Mouse (Mus musculus) induced T-regulatory cell, adult 2 months (primary cell): Measurements from ENCODE around the gene Ubr1.
"Not testable (repeated sequence)": the region's sequence is repeated elsewhere in the genome, so short reads cannot be mapped to it uniquely, and the experiment has no call there.

ENCODE experiments used
- DNase-seq: peaks from one replicate; pipeline ENCODE4 v3.0.0-alpha.2; 2012; ENCODE audit warnings: low read depth

Gene Ubr1

DNA sequence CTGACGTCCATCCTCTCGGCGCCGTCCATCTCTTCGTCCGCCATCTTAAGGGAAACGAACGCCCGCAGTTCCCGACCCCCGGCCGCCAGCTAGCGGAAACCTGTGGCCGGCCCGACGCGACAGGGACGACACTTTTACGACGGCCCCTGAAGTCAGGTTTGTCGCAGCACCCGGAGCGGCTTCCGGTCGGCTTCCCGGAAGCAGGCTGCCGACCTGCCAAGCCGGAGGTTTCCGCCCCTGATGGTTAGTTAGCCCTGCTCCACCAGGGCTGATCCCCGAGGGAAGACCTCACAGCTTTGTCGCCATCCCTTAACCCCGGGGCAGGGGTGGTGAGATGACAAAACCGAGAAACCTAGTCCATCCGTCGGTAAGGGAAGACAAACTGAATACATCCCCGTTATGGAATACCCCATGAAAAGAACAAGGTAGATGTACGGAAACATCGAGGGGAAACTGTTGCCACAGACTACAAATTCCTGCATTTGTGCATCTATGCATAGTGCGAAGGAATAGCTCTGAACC lies at the start of gene Ubr1:
Gene Ubr1, minus strand, starts transcription at position 157 of the 522 bp plus-strand sequence.
- peak; percentile 94 for DNase-seq

DNA sequence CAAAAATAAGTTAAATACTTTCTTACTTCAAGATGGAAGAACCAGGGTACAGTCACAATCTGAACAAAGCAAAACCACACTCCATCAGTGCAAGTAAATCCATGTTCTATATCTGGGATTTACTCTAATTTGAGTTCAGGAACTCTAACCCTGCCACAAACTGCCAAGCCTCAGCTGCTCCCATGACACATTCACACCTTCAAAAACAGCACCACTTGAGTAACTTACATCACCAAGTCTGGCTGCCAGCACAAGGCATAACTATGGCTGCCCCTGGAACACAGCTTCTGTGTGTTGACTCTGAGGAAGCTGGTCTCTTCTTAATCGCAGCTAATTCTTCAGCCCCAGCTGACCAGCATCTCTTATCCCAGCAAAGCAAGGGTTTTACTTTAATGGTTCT lies 46.6 kb upstream of the Ubr1 start:
- no peak for DNase-seq

DNA sequence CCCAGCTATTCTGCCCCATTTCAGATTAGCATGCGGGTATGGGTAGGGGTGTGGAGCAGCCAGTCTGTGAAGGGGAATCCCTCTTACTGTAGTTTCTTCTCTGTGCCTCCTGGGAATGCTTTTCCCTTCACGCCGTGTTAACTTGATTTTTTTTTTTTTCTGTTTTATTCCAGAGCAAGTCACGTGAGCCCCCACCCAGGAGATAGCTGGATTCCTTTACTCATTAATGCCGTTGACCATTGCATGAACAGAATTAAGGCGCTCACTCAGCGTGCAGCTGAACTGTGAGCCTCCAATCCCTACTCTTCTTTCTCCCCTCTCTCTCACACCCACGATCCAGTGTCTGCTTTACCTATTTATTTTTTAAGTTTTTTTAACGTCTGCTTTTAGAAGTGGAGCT lies 45.7 kb upstream of the Ubr1 start:
- no peak for DNase-seq

DNA sequence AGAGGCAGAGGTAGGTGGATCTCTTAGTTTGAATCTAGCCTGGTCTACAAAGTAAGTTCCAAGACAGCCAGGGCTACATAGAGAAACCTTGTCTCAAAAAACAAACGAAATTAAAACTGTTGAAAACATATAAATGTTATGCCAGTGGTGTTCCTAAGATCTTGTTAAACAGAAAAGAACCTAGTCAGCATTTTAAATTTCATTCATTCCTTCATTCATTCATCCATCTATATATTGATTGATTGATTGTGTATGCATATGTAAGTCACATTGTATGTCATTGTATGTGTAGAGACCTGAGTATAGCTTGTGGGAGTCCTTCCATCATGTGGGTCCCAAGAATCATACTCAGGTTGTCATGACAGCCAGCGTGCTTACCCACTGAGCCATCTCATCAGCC lies 45.0 kb upstream of the Ubr1 start:
- DNase-seq = no peak

DNA sequence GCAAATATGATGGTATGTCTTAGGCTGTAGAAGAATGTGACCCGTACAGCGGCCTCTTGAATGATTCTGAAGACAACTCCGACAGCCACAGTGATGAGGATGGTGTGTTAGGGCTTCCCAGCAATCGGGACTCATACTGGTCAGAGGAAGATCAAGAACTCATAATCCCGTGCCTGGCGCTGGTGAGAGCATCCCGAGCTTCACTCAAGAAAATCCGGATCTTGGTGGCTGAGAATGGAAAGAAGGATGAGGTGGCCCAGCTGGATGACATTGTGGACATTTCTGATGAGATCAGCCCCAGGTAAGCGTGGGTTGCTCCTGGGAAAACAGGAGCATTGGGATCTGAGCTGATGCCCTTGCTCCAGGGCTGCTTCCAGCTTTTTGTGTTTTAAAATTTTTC lies 42.2 kb upstream of the Ubr1 start:
- DNase-seq = no peak

DNA sequence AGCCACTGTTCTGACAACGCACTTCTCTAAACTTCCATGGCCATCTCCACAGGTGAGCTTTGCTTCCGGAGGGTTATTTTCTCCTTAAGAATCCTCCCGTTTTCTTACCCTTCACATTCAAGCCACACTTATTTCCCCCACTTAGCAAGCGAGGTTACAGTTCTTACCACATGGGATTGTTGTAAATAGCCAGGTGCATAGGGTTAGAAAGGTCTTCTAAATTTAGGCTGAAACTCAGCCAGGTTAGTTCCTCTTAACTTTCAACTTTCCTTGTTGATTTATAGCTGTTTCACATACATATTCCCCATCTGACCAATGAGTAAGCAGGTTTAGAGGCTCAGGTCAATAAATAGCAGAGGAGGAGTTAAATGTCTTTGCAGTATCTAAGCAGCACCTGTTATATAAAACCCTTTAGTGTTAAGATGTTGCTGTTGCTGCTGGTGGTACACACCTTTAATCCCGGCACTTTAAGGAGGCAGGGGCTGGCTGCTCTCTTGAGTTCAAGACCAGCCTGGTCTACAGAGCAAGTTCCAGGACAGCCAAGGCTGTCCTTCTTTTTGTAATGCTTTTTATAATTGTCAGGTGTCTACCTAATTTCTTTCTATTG lies 38.7 kb upstream of the Ubr1 start:
- peak; percentile 40 for DNase-seq

DNA sequence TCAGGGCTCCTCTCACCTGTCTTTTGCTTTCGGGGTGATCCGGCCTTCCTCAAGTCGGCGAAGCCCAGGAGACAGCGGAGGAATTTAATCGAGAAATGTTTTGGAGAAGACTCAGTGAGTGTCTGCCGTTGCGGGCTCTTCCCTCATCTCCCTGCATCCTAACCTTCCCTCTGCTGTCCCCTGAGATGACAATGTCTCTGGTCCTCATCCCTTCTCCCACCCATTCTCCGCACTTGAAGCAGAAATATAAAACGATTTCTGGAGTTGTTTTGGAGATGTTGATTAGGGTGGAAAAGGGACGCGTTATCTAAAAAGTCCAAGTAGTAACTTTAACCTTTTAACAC lies 38.1 kb upstream of the Ubr1 start:
- DNase-seq = no peak

DNA sequence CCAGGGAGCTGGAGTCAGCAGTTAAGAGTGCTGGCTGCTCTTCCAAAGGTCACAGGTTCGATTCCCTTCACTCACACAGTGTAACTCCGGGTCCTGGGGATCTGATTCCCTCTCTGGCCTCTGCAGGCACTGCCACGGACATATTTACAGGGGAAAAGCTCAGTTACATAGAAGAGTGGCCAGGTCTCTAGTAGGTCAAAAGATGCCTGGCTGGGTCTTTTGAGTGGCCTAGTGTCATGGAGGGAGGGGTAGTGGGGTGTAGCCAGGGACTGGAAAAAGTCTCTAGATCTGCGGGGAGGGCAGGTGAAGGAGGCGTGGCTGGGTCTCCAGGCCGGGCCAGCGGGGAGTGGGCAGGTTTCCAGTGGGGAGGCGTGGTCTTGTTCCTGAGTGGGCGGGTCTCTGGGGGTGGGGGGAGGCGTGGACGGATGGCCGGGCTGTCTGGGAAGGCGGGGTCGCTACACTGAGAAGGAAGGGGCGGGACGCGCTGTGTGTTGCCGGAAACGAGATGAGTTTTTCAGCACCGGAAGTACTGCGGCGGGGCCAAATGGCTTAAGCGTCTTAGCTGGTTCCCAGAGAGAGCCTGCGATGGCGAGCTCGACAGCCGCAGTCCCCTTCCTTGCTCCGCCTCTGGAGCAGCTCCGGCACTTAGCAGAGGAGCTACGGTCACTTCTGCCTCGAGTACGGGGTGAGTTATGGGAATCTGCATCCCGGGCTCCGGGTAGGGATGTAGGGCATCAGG lies 37.6 kb upstream of the Ubr1 start, which contains the start of gene Ccndbp1:
Gene Ccndbp1, plus strand, starts transcription at position 479 of the 739 bp plus-strand sequence.
- peak; percentile 96 for DNase-seq

DNA sequence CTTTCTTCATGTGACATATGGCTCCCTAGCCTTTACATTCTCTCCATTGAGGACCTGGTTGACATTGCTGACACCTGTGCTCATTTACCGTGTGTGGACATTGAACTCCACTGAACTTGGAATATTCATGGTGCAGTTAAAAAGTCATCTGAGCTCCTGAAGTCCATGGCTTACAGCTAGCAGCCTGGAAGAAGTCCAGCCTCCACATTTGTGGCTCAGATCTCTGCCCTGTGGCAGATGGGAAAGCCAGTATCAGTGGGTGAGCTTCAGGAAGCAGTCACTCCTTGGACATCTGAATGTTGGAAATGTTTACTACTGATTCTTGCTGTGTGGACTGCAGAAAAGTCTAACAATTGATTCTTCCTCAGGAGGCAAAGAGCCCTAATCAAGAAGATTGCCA lies 36.5 kb upstream of the Ubr1 start:
- peak; percentile 3 for DNase-seq

DNA sequence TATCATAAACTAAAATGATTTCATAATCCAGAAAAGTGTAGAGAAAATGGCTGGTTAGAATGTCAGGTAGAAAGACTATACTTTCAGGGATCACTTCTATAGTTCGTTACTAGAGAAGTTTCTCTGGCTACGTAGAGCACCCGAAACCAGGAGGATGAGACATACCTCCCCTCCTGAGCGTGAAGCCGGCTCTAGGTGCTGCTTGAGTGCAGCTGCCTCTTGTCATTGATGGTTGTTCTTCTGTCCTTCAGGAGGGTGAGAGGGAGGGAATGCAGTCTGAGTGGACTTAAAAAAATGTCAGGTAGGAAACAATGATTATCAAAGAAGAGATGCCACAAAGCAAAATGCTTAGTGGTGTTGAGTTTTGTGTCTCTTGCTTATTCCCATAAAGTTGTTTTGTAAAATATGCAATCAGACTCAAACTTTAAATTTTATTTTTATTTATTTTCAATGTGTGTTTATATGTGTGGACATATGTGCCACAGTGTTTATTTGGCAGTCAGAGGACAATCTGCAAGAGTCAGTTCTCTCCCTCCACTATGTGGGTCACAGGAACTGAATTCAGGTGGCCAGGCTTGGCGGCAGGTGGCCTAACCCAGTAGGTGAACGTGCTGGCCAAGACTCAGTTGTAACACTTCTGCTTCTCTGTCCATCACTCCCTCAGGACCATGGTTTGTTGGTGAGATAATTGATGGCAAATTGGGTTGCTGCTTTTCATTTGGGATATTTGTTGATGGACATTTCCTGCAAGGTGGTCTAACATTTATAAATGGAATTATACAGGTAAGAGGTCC lies 33.7 kb upstream of the Ubr1 start:
- no peak for DNase-seq

DNA sequence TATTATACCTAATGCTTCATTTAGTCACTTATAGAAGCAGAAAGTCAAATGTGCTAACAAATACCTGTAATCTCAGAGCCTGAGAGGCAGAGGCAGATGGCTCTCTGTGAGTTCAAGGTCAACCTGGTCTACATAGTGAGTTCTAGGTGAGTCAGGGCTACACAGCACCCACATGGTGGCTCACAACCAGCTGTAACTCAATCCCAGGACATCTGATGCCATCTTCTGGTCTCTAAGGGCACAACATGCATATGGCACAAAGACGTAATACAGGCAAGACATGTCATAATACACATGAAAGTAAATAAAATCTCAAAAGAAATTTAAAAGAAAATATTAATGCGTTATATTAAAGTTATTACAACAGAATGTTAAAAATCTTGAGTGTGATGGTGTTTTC lies 33.1 kb upstream of the Ubr1 start:
- DNase-seq = peak; percentile 40

DNA sequence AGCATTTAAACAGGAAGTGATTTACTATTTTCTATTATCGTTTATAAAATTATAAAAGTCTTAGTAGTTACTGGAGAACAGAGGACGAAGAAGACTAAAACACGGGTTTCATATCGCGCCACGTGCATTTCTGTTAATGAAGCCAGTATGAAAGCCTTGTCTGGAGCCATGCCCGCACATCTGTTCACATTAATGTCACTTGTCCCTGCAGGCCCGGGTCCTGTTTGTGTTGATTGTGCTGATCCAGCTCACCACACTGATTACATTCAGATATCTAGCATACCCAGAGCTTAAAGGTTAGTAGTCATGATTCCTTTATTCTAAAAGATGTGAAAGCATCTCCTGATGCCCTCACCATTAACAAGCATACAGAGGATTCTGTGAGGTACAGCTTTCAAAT lies 28.3 kb upstream of the Ubr1 start:
- DNase-seq = no peak

DNA sequence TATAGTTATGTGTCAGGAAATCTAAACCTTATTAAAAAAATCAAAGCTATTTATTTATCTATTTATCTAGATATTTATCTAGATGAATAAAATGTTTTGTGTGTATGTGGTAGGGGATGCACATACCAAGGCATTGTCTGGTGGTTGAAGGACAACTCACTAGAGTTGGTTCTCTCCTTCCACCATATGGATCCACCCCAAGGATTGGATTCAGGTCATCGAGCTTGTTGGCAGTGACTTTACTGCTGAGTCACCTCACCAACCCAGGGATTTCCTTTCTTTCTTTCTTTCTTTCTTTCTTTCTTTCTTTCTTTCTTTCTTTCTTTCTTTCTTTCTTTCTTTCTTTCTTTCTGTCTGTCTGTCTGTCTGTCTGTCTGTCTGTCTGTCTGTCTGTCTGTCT lies 26.1 kb upstream of the Ubr1 start:
- not testable (repeated sequence) for DNase-seq

DNA sequence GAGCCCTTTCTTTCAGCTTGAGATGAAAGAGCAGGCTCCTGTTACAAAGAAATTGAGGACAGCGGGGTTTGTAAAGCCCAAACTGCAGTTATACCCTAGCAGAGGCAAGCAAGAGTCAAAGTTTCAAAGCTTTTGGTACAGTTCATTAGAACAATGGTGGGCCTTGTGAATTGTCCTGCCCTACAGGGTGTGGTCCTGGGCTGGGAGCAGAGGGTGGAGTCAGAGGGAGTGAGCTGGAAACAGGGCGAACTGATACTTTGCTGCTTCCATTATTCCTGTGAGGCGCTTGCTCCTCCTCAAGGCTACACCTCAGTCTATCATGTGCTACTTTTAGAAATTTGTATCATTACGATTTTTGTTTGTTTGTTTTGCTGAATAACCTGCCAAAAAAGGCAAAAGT lies 20.7 kb upstream of the Ubr1 start:
- no peak for DNase-seq

DNA sequence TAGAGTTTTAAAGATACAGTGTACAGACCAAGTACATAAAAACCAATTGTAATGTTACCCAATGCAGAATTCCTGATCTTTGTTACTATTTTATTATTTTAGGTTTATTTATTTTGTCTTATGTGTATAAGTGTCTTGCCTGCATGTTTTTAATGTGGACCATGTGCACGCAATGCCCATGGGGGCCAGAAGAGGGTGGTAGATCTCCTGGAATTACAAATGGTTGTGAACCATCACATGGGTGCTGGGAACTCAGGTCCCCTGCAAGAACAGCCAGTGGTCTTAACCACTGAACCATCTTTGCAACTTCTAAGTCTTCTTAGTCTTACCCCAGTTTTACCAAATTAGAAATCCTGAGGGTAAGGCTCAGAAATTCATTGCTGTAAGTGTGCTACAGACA lies 14.7 kb upstream of the Ubr1 start:
- peak; percentile 49 for DNase-seq

DNA sequence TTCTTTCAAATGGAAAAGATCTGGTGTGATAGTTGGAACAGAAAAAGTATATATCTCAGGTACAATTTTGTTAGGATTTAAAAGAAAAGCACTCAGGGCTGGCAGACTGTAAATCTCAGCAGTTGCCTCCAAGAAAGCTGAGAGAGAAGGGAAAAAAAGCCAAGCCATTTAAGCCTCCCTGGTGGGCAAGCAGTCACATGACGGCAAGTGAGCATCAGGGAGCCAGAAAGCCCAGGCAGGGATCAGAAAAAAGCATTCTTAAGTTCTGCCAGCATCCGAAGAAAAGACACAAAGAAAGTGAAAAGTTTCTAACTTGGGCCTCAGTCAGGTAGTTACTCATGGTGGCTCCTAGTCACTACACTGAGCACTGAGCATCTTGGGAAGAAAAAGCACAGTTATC lies 13.1 kb upstream of the Ubr1 start:
- no peak for DNase-seq

DNA sequence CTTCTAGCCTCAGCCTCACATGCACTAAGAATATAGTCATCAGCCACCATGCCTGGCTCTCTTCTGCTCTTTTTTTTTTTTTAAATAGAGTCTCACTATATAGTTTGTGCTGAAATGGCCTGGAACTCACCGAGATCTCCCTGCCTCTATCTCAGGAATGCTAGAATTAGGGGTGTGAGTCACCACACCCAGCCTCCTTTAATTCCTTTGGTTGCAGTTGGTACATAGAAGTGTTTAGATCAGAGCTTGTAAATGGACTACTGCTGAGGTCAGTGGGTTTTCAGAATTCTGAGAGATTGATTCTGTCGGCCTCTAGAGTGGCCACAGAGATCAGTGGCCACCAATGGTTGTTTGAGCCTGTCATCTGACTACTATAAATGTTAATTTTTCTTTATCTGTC lies 10.3 kb upstream of the Ubr1 start:
- no peak for DNase-seq

DNA sequence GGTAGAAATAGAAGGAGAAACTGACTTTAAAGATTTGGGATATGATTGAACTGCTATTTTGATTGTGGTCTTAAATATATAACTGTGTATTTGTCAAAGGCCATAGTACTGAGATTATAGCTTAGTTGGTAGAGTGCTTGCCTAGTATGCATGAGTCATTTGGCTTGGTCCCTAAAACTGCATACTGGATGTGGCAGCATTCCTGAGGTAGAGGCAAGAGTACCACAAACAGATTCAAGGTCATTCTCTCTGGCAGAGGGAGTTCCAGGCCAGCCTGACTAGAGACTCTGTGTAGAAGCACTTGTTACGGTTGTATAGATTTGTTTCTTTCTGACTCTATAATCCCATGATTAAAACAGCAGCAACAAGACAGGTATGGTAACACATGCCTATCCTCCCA lies 9.3 kb upstream of the Ubr1 start:
- DNase-seq = no peak

DNA sequence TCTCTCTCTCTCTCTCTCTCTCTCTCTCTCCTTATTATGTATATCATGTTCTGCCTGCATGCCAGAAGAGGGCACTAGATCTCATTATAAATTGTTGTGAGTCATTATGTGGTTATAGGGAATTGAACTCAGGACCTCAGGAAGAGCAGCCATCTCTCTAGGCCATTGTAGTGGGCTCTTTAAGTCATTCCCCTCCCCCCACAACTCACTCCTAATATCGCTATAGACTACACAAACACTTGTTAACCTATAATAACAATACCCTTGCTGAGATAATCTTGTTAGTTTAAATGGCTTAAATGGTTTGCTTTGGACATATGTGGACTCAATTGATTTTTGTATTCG lies 8.2 kb upstream of the Ubr1 start:
- peak; percentile 66 for DNase-seq

DNA sequence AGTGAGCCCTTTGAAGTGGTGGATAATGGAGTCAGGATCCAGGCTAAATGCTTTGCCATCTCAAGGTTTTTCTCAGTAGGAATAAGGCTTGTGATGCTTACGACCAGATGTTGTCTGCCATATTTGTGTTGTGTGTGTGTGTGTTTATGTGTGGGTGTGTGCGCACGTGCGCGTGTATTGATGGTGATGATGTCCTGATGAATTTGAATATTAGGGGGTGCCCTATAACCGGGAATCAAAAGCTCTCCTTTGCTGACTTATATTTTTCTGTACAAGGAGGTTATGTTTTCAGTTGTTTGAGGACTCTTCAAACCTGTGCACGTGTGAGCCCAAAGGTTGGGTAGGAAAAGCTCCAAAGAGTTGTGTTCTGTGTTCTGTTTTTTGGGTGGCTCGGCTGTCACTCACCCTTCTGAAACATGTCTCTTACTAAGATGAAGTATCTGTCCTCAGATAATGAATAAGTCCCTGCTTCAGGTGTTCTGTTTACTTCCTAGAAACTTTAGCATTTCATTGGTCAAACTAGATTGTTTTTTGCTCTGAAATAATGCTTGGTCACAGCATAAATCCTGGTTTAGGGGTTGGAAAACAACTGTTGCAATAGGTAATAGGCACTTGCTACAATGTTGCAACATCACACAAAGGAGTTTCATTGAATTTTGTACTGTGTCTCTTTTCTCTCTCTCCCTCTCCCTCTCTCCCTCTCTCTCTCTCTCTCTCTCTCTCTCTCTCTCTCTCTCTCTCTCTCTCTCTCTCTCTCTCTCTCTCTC lies 7.6 kb upstream of the Ubr1 start:
- peak; percentile 57 for DNase-seq

DNA sequence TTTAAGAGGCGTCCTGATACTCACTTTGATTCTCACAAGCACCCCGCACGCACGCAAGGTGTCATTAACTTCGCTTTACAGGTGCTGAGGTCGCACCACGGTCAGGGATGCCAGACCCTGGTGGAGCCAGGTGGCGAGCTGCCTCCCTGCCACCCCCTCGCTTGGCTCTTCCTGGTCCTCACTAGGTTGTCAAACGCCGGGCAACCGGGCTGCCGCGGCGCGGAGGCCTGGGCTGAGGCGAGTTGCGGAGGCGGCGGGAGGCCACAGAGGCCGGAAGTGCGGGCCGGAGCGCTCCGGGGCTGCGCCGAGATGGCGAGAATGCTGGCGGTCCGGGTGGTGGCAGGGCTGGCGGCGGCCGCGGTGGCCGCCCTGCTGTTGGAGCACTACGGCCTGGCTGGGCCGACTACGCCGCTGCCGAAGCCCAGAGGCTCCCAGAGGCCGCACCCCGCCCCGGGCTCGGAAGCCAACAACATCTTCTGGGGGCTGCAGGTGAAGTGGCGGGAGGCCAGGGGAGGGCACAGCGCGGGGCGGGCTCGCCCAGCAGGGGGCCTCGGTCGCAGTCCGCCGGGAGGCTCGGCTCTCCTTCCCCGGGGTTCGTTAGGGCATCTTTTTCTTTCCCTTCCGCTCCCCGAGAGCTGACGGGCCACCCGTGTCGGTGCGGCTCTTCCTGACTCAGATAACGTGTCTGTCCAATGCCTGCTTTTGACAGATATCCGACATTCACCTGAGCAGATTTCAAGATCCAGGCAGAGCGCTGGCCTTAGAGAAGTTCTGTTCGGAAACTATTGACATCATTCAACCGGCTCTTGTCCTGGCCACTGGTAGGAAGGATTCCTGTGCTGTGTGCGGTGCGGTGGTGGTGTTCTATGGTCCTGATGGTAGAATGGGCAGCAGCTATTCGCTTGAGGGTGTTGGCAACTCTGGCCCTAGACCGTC lies 6.7 kb upstream of the Ubr1 start, which contains the start of gene Tmem62:
Gene Tmem62, plus strand, starts transcription at position 28 of the 936 bp plus-strand sequence.
- peak; percentile 82 for DNase-seq
